Mouse (Mus musculus) embryo, embryonic 11.5 days (tissue): ENCODE data around the gene Afmid.
"Not testable (repeated sequence)": the region's sequence is repeated elsewhere in the genome, so short reads cannot be mapped to it uniquely, and the experiment has no call there.

Experiments used
- DNase-seq: peaks from one replicate; pipeline ENCODE4 v3.0.0-alpha.2; 2012; ENCODE audit warnings: low read depth, low spot score

Afmid gene

GRCm38 (mm10) chr11:117825333-117826101, at the start of gene Afmid, which contains the start of gene Tk1:
Gene Afmid (plus strand): TSS chr11:117825924.
Gene Tk1 (minus strand): TSS chr11:117826092.
- DNase-seq = peak; percentile 83

GRCm38 (mm10) chr11:117776085-117776792, 49.5 kb upstream of the Afmid start:
- no peak for DNase-seq

GRCm38 (mm10) chr11:117777111-117777510, 48.6 kb upstream of the Afmid start:
- no peak for DNase-seq

GRCm38 (mm10) chr11:117778031-117778430, 47.7 kb upstream of the Afmid start:
- DNase-seq = no peak

GRCm38 (mm10) chr11:117778851-117779433, 46.8 kb upstream of the Afmid start:
- DNase-seq = no peak

GRCm38 (mm10) chr11:117779434-117780198, 46.1 kb upstream of the Afmid start:
- DNase-seq = peak; percentile 43

GRCm38 (mm10) chr11:117780199-117780515, 45.6 kb upstream of the Afmid start:
- DNase-seq = no peak

GRCm38 (mm10) chr11:117780582-117781111, 45.1 kb upstream of the Afmid start:
- peak; percentile 69 for DNase-seq

GRCm38 (mm10) chr11:117781199-117781821, 44.4 kb upstream of the Afmid start:
- no peak for DNase-seq

- no peak for DNase-seq
Observed at GRCm38 (mm10) chr11:117781993-117782704, 43.6 kb upstream of the Afmid start, which contains the start of the genes Tmc8 and Tmc6. Gene Tmc8 (plus strand): TSS chr11:117782076. Gene Tmc6 (minus strand): TSS chr11:117782198.

- no peak for DNase-seq
Observed at GRCm38 (mm10) chr11:117782705-117783034, 43.1 kb upstream of the Afmid start.

- no peak for DNase-seq
Observed at GRCm38 (mm10) chr11:117783089-117783488, 42.6 kb upstream of the Afmid start.

- no peak for DNase-seq
Observed at GRCm38 (mm10) chr11:117783683-117784309, 41.9 kb upstream of the Afmid start.

GRCm38 (mm10) chr11:117786294-117786693, 39.4 kb upstream of the Afmid start:
- no peak for DNase-seq

GRCm38 (mm10) chr11:117788481-117788880, 37.2 kb upstream of the Afmid start:
- not testable (repeated sequence) for DNase-seq

- DNase-seq = no peak
Observed at GRCm38 (mm10) chr11:117790286-117790685, 35.4 kb upstream of the Afmid start.

GRCm38 (mm10) chr11:117790703-117791440, 34.9 kb upstream of the Afmid start:
- no peak for DNase-seq

- DNase-seq = no peak
Observed at GRCm38 (mm10) chr11:117791441-117791761, 34.3 kb upstream of the Afmid start.

- DNase-seq = no peak
Observed at GRCm38 (mm10) chr11:117792281-117792888, 33.3 kb upstream of the Afmid start.
